Mouse (Mus musculus) ES-CJ7 (cell line): Measurements from ENCODE around the gene Tmem160.

Experiments used
- DNase-seq: peaks from one replicate; pipeline ENCODE4 v3.0.0; 2011; ENCODE audit warnings: low read depth, low spot score

Gene Tmem160

GRCm38 (mm10) chr7:16441241-16441640 lies 11.3 kb upstream of the Tmem160 start:
- no peak for DNase-seq

DNA sequence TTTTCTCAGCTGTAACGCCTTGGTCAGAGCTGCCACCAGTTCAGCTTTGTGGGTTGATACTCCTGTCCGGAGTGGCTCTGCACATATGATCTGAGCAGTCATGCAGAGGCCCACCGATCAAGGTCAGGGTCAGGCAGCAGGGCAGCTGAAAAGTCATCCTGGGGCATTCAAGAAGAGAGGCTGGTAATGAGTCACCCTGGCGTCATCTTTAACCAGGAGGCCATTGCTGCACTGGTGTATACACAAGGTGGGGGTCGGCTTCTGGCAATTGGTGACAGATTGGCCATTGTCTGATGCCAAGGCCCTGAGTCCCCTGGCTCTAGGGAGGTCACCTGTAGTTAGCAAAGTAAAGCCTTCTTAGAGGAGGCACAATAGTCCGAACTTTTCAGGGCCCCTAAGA lies 923 bp upstream of the Tmem160 start:
- DNase-seq = no peak

- peak; percentile 83 for DNase-seq
These were observed 636 bp downstream of the Tmem160 start for GRCm38 (mm10) chr7:16453118-16453711.

- no peak for DNase-seq
These were observed 2.4 kb downstream of the Tmem160 start for GRCm38 (mm10) chr7:16455016-16455415.

DNA sequence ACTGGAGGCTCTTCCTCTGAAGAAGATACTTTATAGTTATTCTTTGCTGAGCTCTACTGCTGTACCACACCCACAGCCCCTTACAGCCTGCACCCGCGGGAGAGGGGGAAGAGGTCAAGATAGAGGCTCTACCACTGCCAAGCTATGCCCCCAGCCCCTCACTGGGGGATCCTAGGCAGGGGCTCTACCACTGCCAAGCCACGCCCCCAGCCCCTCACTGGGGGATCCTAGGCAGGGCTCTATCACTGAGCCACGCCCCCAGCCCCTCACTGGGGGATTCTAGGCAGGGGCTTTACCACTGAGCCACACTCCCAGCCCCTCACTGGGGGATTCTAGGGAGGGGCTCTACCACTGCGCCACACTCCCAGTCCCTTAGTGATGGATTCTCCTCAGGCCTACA lies 3.7 kb downstream of the Tmem160 start:
- no peak for DNase-seq

DNA sequence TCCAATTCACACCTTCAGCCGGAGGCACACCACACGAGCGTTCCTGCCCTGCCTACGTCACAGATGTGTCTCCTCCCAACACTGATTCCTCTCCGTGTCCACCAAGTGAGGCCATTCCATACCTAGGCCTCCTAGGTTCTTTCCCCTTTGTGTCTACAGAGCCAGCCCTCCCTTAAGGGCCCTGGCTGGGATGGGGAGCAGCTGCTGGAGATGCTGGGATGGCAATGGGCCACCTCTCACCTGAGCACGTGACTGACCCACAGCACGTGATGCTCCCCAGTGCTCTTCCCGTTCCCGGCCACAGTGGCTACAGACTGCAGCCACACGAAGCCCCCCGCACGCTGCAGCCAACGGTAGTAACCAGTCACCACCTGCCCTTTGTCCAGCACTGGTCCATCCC lies 8.0 kb downstream of the Tmem160 start:
- no peak for DNase-seq

- DNase-seq = no peak
These were observed 8.6 kb downstream of the Tmem160 start for GRCm38 (mm10) chr7:16461151-16461550.

- DNase-seq = no peak
These were observed 9.1 kb downstream of the Tmem160 start for GRCm38 (mm10) chr7:16461705-16462104.

- peak; percentile 81 for DNase-seq
These were observed 10.6 kb downstream of the Tmem160 start for GRCm38 (mm10) chr7:16463214-16463613.

DNA sequence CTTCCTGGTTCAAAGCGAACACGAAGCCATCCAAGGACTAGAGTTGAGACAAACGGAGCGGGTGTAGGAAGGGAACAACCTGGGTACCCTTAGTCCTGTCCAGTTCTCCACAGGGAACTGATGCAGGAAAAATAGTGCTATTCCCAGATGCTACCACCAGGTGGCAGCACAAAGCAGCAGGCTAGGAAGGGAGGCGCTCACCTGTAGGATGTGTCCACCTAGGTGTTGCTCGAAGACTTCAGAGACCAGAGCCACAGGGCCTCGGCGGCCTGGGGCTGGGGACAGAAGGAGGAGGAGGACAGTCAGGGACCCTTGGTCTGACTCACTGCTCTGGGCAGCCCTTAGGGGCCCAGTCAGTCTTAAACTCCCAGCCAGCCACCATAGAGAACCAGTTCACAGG lies 12.6 kb downstream of the Tmem160 start:
- DNase-seq = peak; percentile 76

DNA sequence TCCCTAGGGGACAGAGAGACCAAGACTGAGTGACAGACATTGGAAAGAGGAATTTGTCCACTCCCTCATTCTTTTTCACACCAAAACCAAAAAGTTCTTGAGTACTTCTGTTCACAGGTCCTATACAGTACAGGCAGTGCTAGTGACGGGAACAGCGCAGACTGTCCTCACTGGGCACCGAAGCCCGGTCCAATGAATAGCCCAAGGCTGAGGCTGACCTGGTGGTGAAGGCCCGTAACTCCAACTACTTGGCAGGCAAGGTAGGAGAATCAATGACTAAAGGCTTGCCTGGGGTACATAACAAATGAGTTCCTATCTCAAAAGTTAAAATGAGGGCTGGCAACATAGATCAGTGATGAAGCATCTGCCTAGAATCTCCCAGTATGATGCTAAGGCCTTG lies 13.0 kb downstream of the Tmem160 start:
- DNase-seq = no peak

DNA sequence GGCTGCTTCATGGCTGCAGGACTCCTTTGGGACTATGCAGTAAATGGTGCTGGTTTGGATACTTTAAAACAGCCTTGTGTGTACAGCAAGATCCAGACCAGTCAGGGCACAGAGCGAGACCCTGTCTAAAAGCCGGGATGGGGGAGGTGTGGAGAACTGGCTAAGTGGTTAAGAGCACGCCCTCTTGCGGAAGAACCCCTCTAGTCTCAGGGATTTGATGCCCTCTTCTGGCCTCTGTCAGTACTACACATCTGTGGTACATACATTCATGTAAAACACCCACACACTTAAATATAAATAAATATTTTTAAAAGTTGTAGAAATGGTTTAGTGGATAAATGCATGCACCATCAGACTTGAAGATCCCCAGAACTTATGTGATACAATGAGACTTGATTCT lies 14.0 kb downstream of the Tmem160 start:
- peak; percentile 84 for DNase-seq

DNA sequence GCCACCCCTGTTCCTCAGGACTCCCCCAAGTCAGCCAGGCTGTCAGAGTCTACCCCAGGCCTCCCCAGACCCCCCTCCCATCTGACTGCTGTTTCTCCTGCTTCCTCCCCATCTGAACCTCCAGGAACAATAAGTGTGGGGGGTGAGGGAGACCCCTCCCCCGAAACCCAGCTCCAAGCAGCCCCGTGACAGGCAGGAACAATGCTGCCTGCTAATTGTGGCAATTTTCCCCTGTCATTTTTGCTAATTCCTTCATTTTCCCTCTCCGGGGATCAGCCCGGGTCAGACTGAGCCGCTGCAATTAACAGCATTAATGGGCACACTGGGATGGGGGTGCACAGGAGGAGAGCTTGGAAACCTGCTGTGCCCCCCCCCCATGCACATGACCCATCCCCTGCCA lies 15.5 kb downstream of the Tmem160 start:
- no peak for DNase-seq

DNA sequence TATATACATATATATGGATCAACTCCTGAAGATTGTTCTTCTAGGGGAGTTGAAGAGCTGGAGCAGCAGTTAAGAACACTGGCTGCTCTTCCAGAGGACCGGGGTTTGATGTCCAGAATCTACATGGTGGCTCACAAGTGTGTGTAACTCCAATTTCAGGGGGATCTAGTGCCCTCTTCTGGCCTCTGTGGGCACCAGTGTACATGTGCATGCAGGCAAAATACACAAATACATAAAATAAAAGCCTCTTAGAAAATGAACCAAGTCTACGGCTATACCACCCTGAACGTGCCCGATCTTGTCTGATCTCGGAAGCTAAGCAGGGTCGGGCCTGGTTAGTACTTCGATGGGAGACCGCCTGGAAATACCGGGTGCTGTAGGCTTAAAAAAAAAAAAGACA lies 19.0 kb downstream of the Tmem160 start:
- peak; percentile 51 for DNase-seq

DNA sequence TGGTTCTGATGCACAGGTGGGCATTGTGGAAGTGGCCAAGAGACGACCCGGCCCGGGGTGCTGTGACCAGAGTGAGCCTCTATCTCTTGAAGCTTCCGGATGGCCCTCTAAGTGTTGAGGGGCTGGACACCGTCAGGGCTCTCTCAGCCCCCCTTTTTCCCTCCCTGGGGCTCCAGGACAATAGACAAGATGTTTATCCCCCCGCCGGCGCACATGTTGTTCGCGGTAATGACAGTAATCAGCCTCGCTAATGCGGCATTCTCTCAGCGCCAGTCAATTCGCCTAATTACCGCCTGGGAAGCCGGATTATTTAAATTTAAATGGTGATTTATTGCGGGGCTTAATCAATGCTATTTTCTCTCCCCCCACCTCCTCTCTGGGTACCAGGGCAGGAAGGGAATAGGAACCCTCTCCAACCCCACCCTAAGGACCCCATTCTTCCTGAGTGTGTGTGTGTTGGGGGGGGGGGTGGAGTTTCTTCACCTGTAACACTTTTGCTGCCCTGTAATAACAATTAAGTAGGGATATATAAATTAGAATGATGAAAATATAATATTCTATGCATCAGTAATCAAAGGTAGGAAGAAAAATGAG lies 19.6 kb downstream of the Tmem160 start:
- no peak for DNase-seq

GRCm38 (mm10) chr7:16473847-16474246 lies 21.3 kb downstream of the Tmem160 start:
- no peak for DNase-seq

DNA sequence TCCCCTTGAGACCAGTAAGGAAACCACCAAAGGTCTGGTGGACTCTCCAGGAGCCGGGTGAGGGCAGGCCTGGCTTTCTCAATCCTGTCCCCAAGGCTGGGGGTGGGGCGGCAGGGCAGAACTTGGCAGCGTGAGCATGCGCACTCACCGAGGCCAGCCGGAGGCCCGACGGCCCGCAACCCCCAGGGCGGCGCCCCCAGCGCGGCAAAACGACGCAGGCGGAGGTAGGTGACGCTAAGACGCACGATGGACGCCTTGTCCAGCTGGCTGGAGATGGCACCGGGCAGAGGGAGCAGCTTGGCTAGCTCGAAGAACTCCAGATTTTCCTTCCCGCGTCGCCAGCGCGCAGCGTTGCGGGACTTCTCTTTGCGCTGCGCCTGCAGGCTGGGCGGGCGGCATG lies 21.9 kb downstream of the Tmem160 start:
- no peak for DNase-seq

DNA sequence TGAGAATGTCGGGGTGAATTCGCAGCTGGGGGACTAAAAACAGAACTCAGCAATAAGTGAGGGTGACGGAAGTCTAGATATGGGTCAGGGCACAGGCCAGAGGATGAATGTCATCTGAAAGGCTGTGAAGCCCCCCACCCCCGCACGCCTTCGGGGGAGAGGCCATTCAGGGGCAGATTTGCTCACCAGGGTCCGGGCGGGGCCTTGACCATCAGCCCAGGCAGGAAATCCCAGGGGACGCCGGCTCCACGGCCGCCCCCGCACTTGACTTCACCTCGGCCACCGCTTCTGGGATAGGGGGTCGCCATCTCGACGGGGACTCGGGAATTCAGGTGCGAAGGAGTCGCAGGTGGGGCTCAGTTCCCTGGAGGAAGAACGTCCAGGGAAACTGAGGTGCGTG lies 22.7 kb downstream of the Tmem160 start:
- no peak for DNase-seq

- DNase-seq = no peak
These were observed 23.4 kb downstream of the Tmem160 start for GRCm38 (mm10) chr7:16475764-16476599.

DNA sequence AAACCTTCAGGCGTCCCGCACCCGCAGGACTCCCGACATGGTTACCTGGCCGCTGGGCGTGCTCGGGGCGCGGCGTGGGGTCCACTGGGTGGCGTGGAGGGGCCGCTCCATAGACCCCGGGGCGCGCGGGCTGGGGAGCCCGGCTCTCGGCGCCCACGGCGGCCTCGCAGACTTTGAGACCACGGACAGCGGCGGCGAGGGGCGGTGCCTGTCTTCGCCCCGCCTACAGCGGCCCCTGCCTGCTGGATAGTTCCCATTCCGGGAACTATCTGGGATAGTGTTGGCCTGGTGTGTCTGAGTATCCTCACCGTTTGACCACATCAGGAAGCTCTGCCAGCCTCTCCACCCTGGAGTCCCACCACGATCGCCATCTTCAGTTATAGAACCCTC lies 24.0 kb downstream of the Tmem160 start:
- DNase-seq = no peak

- no peak for DNase-seq
These were observed 25.0 kb downstream of the Tmem160 start, which contains the start of gene Npas1 for GRCm38 (mm10) chr7:16477628-16478027. Npas1 (minus strand) TSS chr7:16477728.

DNA sequence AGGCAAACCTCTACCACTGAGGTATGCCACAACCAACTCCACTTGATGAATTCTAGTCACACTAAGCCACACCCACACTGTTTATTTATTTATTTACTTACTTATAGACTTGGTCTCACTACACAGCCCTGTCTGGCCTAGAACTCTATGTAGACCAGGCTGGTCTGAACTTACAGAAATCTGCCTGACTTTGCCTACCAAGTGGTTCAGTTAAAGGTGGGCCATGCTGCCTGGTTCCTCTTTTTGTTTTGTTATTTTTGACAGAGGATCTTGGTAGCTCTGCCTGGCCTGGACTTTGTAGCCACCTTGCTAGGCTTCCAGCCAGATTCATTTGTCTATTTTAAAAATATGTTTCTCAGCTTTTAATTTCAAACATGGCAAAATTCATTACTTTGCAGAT lies 36.2 kb downstream of the Tmem160 start:
- no peak for DNase-seq

GRCm38 (mm10) chr7:16489948-16490347 lies 37.4 kb downstream of the Tmem160 start:
- peak; percentile 85 for DNase-seq
